Mouse (Mus musculus) cerebellum, postnatal 14 days (tissue): ENCODE results near the gene Usp10.
A peak's percentile ranks its signal among the peaks of the same experiment; 100 is the strongest.

Source experiments
- DNase-seq, 2 experiments: peaks; one replicate each; pipeline ENCODE4 v3.0.0; 2021; ENCODE audit warnings: mixed read lengths in 2 of 2

Gene Usp10

GRCm38 (mm10) chr8:119909944-119910546 lies at the start of gene Usp10:
Gene Usp10 (plus strand): TSS chr8:119910360.
- DNase-seq = no peak

- DNase-seq = peak; percentile 98
Observed at GRCm38 (mm10) chr8:119861706-119862389, 48.3 kb upstream of the Usp10 start, which contains the start of gene Klhl36. Gene Klhl36 (plus strand): TSS chr8:119862266.

- DNase-seq = no peak
Observed at GRCm38 (mm10) chr8:119862390-119862734, 47.8 kb upstream of the Usp10 start.

- no peak for DNase-seq
Observed at GRCm38 (mm10) chr8:119862749-119863148, 47.4 kb upstream of the Usp10 start.

GRCm38 (mm10) chr8:119869616-119870015 lies 40.5 kb upstream of the Usp10 start:
- no peak for DNase-seq

- DNase-seq = no peak
Observed at GRCm38 (mm10) chr8:119873181-119873580, 37.0 kb upstream of the Usp10 start.

- no peak for DNase-seq
Observed at GRCm38 (mm10) chr8:119881301-119881700, 28.9 kb upstream of the Usp10 start.

- no peak for DNase-seq
Observed at GRCm38 (mm10) chr8:119881917-119882316, 28.2 kb upstream of the Usp10 start.

- no peak for DNase-seq
Observed at GRCm38 (mm10) chr8:119883281-119883680, 26.9 kb upstream of the Usp10 start.

GRCm38 (mm10) chr8:119885612-119886011 lies 24.5 kb upstream of the Usp10 start:
- DNase-seq = peak; percentile 51 to 63

GRCm38 (mm10) chr8:119887130-119887529 lies 23.0 kb upstream of the Usp10 start:
- peak; percentile 63 to 75 for DNase-seq

- no peak for DNase-seq
Observed at GRCm38 (mm10) chr8:119888012-119888411, 22.1 kb upstream of the Usp10 start.

GRCm38 (mm10) chr8:119897069-119897468 lies 13.1 kb upstream of the Usp10 start:
- DNase-seq = no peak

GRCm38 (mm10) chr8:119897933-119898332 lies 12.2 kb upstream of the Usp10 start:
- no peak for DNase-seq

- DNase-seq = no peak
Observed at GRCm38 (mm10) chr8:119901349-119901748, 8.8 kb upstream of the Usp10 start.

- DNase-seq = no peak
Observed at GRCm38 (mm10) chr8:119901952-119902351, 8.2 kb upstream of the Usp10 start.

- no peak for DNase-seq
Observed at GRCm38 (mm10) chr8:119904323-119904911, 5.7 kb upstream of the Usp10 start.

- peak; percentile 96 to 98 for DNase-seq
Observed at GRCm38 (mm10) chr8:119910547-119911257, 542 bp downstream of the Usp10 start, which contains the start of gene Gm20388. Gene Gm20388 (plus strand): TSS chr8:119910841.

- no peak for DNase-seq
Observed at GRCm38 (mm10) chr8:119911258-119911962, 1.2 kb downstream of the Usp10 start.

- no peak for DNase-seq
Observed at GRCm38 (mm10) chr8:119912643-119913042, 2.5 kb downstream of the Usp10 start.

- no peak for DNase-seq
Observed at GRCm38 (mm10) chr8:119913181-119913580, 3.0 kb downstream of the Usp10 start.

- DNase-seq = no peak
Observed at GRCm38 (mm10) chr8:119914161-119914560, 4.0 kb downstream of the Usp10 start.

- DNase-seq = no peak
Observed at GRCm38 (mm10) chr8:119915298-119915697, 5.1 kb downstream of the Usp10 start.
